13 mouse cellular contexts compared by ENCODE assay signal in the genomic region with DNA sequence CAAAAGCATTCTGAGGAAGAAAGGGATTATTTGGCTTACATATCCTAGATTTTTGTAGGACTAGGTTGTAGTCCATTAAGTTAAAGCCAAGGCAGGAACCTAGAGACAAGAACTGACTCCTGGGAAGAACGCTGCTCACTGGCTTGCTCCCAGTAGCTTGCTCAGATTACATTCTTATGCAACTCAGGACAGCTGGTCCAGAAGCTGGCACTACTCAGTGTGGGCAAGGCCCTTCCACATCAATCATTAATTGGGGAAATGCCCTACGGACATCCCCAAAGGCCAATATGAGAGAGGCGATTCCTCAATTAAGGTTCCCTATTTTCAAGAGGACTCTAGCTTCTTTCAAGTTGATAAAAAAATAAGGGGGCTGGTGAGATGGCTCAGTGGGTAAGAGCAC.
A peak's percentile ranks its signal among the peaks of the same experiment; 100 is the strongest.
DNase-seq lines count a peak whose midpoint lies in the region; ATAC-seq lines count a peak whose summit lies in the region.
"Had no signal": no experiment of that assay in that cellular context is flagged by ENCODE, and none has a peak within 500 bp of the region (broad histone marks: within the 10 kb centered on the region; RNA-seq: fewer than 3 reads in every experiment).

No protein-coding gene starts in this region.

- H3K27me3 ChIP-seq in heart, embryonic 11.5 days (ENCODE audit: control insufficient read depth, insufficient read depth, low read length) = no peaks in the 10 kb centered on the region
- H3K27me3 ChIP-seq: heart, embryonic 15.5 days; limb, embryonic 15.5 days; midbrain, embryonic 12.5 days had no signal

- 93% methylated on average over 3 of the region's 3 CpGs for WGBS in heart, embryonic 11.5 days (ENCODE audit: insufficient replicate concordance)

- peak; percentile 61 to 81 for DNase-seq in heart, adult 18-20 months
- peak; percentile 60 to 66 for DNase-seq in lung, adult 18-20 months
- no peak for DNase-seq in lung, postnatal 25 days (ENCODE audit: low spot score)
- DNase-seq in gastrocnemius, adult 18-20 months (ENCODE audit: low spot score) = peak; percentile 89
- peak; percentile 52 to 63 for DNase-seq in monocyte, adult 2 months (ENCODE audit: low read depth in 1 of 2, low spot score in 2 of 2)
- no peak for DNase-seq in layer of hippocampus, postnatal 25 days (ENCODE audit: extremely low spot score in 1 of 2, low spot score in 1 of 2)
- DNase-seq in cerebellum, postnatal 36 days = no peak
- DNase-seq: cerebellum, adult 8-10 months had no signal

- H3K9me3 ChIP-seq in heart, embryonic 11.5 days (replicated peaks; ENCODE audit: control insufficient read depth, low read length) = no peaks in the 10 kb centered on the region
- H3K9me3 ChIP-seq: heart, embryonic 15.5 days; limb, embryonic 15.5 days; midbrain, embryonic 12.5 days had no signal

- peaks cover 6% of the 10 kb centered on the region; the same call in 1 of the 2 replicates for H3K4me1 ChIP-seq in heart, embryonic 11.5 days (ENCODE audit: control insufficient read depth, insufficient read depth, low read length)

- H3K9ac ChIP-seq in heart, embryonic 11.5 days (ENCODE audit: low read depth, low read length) = no peak overlapping the region
- H3K9ac ChIP-seq: heart, embryonic 15.5 days; limb, embryonic 15.5 days; midbrain, embryonic 12.5 days had no signal

- no peaks in the 10 kb centered on the region for H3K36me3 ChIP-seq in heart, embryonic 11.5 days (ENCODE audit: control insufficient read depth, insufficient read depth, low read length)
- H3K36me3 ChIP-seq: heart, embryonic 15.5 days; limb, embryonic 15.5 days; midbrain, embryonic 12.5 days had no signal

- ATAC-seq in heart, embryonic 11.5 days (replicated peaks; ENCODE audit: insufficient number of reproducible peaks, low FRiP score, low TSS enrichment) = no peak

- no peak overlapping the region for H3K4me3 ChIP-seq in heart, embryonic 11.5 days (ENCODE audit: low read depth, low read length)
- H3K4me3 ChIP-seq: heart, embryonic 15.5 days; limb, embryonic 15.5 days; midbrain, embryonic 12.5 days had no signal

- no peak overlapping the region for H3K4me2 ChIP-seq in heart, embryonic 11.5 days
- H3K4me2 ChIP-seq: heart, embryonic 15.5 days; limb, embryonic 15.5 days; midbrain, embryonic 12.5 days had no signal

- no peak overlapping the region for H3K27ac ChIP-seq in heart, embryonic 11.5 days (ENCODE audit: low read depth, low read length)
- H3K27ac ChIP-seq: heart, embryonic 15.5 days; kidney, postnatal 0 days; limb, embryonic 15.5 days; midbrain, embryonic 12.5 days had no signal

Comparison
In these comparisons a context has a peak if more than half of its experiments do, and no peak if none do; other contexts are left out.
1. DNase-seq: peak in heart, adult 18-20 months (2 of 2), lung, adult 18-20 months (2 of 2), gastrocnemius, adult 18-20 months (single experiment) and monocyte, adult 2 months (2 of 2); none in lung, postnatal 25 days (single experiment), layer of hippocampus, postnatal 25 days (0 of 2) and cerebellum, postnatal 36 days (0 of 2).